Mouse (Mus musculus): ENCODE measurements around the gene Rmnd5a. TPM values are rescaled to one million over a fixed set of nuclear protein-coding genes. Genes with fewer than 3 reads are reported as not detected.

Gene Rmnd5a
- polyA plus RNA-seq, 1 experiment from 2014 or later: 11.2 TPM

DNA sequence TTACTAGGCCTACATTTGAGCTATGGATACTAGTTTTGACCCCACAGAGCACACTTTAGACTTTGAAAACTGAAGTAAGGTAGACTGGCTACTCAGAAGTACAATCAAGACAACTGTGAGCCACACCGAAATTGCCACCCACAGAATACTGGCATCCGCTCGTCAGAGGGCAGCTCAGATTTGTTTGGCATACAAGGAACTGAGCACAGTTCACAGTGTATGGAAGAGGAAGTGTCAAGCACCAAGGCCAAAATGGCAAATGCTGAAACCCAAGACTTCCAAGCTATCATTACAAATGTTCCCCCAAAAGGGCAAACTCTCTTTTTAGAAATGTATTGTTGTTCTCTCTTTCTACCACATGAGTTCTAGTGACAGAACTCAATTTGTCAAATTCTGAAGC, 25.0 kb downstream of the Rmnd5a start:
- WGBS: 88% methylated on average over 3 of the region's 3 CpGs
- Histone ChIP-seq H3K9me3 (replicated peaks; ENCODE audit: control insufficient read depth, low read length) (no peaks in the 10 kb centered on the region), H3K9ac (replicated peaks; ENCODE audit: low read length) (no peak overlapping the region), H3K27ac (replicated peaks; ENCODE audit: low read depth, low read length) (no peak overlapping the region), H3K36me3 (replicated peaks; ENCODE audit: control insufficient read depth, insufficient read depth, low read depth, low read length) (no peaks in the 10 kb centered on the region), H3K27me3 (ENCODE audit: control insufficient read depth, insufficient read depth, low read length) (no peaks in the 10 kb centered on the region), H3K4me2 (ENCODE audit: low read depth, low read length) (no peak overlapping the region), H3K4me3 (ENCODE audit: low read depth, low read length) (no peak overlapping the region), H3K4me1 (ENCODE audit: control insufficient read depth, insufficient read depth, low read length) (no peaks in the 10 kb centered on the region)
- DNase-seq (ENCODE audit: low spot score): no peak
- no peak for ATAC-seq (replicated peaks; ENCODE audit: insufficient number of reproducible peaks, low FRiP score, low TSS enrichment, low read depth)

GRCm38 (mm10) chr6:71414624-71415023, 25.8 kb downstream of the Rmnd5a start:
- Histone ChIP-seq H3K27me3 (ENCODE audit: control insufficient read depth, insufficient read depth, low read length) (no peaks in the 10 kb centered on the region), H3K4me2 (ENCODE audit: low read depth, low read length) (no peak overlapping the region), H3K4me1 (ENCODE audit: control insufficient read depth, insufficient read depth, low read length) (no peaks in the 10 kb centered on the region), H3K36me3 (replicated peaks; ENCODE audit: control insufficient read depth, insufficient read depth, low read depth, low read length) (no peaks in the 10 kb centered on the region), H3K9me3 (replicated peaks; ENCODE audit: control insufficient read depth, low read length) (no peaks in the 10 kb centered on the region), H3K9ac (replicated peaks; ENCODE audit: low read length) (no peak overlapping the region), H3K27ac (replicated peaks; ENCODE audit: low read depth, low read length) (no peak overlapping the region), H3K4me3 (ENCODE audit: low read depth, low read length) (no peak overlapping the region)
- 86% methylated on average over 4 of the region's 4 CpGs for WGBS
- ATAC-seq (replicated peaks; ENCODE audit: insufficient number of reproducible peaks, low FRiP score, low TSS enrichment, low read depth) (no peak), DNase-seq (ENCODE audit: low spot score) (no peak)

DNA sequence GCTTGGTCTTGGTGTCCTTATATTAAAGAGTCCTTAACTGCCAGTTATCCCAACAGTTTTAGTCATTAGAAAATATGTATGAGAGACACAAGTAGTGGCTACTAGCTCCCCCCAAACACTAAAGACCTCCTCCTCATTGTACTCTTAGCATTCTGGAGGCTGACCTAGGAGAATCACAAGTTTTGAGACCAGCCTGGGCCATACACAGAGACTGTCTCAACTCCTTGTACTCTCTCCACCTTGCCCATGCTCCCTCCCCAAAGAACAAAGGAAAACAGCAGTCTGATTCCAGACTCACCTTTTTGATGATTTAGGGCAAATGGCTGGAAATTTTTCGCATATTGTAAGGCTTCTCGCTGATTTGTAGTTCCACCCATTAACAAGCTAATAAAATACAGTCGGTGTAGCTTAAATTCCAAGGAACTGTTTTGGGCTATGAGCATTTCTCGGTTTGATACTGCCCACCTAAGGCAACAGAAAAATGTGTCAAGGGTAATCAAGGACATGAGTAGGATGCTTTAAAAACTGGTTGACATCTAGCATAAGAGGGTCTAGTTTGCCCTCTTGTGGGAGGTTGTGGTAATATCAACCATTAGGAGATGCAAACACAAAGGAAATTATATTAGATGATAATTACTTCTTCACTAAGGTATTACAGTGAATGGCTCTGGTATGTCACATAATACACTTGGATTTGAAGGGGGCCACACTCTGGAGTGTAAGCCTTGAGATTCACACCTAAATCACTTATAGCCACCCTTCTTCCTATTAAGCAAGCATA, 41.4 kb downstream of the Rmnd5a start:
- Histone ChIP-seq H3K27ac (replicated peaks; ENCODE audit: low read depth, low read length) (no peak overlapping the region), H3K4me2 (ENCODE audit: low read depth, low read length) (no peak overlapping the region), H3K36me3 (replicated peaks; ENCODE audit: control insufficient read depth, insufficient read depth, low read depth, low read length) (no peaks in the 10 kb centered on the region), H3K9ac (replicated peaks; ENCODE audit: low read length) (no peak overlapping the region), H3K9me3 (replicated peaks; ENCODE audit: control insufficient read depth, low read length) (no peaks in the 10 kb centered on the region), H3K4me3 (ENCODE audit: low read depth, low read length) (no peak overlapping the region), H3K27me3 (ENCODE audit: control insufficient read depth, insufficient read depth, low read length) (no peaks in the 10 kb centered on the region), H3K4me1 (ENCODE audit: control insufficient read depth, insufficient read depth, low read length) (no peaks in the 10 kb centered on the region)
- 85% methylated on average over 4 of the region's 4 CpGs for WGBS
- DNase-seq (ENCODE audit: low spot score): peak; percentile 59
- no peak for ATAC-seq (replicated peaks; ENCODE audit: insufficient number of reproducible peaks, low FRiP score, low TSS enrichment, low read depth)

- H3K27me3 ChIP-seq (ENCODE audit: control insufficient read depth, insufficient read depth, low read length): no peaks in the 10 kb centered on the region
- no peak overlapping the region for H3K4me3 ChIP-seq (ENCODE audit: low read depth, low read length)
- DNase-seq (ENCODE audit: low spot score): no peak
- no peaks in the 10 kb centered on the region for H3K4me1 ChIP-seq (ENCODE audit: control insufficient read depth, insufficient read depth, low read length)
- H3K9me3 ChIP-seq (replicated peaks; ENCODE audit: control insufficient read depth, low read length): no peaks in the 10 kb centered on the region
- no peak overlapping the region for H3K4me2 ChIP-seq (ENCODE audit: low read depth, low read length)
- no peak overlapping the region for H3K9ac ChIP-seq (replicated peaks; ENCODE audit: low read length)
- WGBS: 88% methylated on average over 6 of the region's 6 CpGs
- no peak for ATAC-seq (replicated peaks; ENCODE audit: insufficient number of reproducible peaks, low FRiP score, low TSS enrichment, low read depth)
- H3K36me3 ChIP-seq (replicated peaks; ENCODE audit: control insufficient read depth, insufficient read depth, low read depth, low read length): no peaks in the 10 kb centered on the region
- no peak overlapping the region for H3K27ac ChIP-seq (replicated peaks; ENCODE audit: low read depth, low read length)
Observed at GRCm38 (mm10) chr6:71396761-71397160, 43.7 kb downstream of the Rmnd5a start.

DNA sequence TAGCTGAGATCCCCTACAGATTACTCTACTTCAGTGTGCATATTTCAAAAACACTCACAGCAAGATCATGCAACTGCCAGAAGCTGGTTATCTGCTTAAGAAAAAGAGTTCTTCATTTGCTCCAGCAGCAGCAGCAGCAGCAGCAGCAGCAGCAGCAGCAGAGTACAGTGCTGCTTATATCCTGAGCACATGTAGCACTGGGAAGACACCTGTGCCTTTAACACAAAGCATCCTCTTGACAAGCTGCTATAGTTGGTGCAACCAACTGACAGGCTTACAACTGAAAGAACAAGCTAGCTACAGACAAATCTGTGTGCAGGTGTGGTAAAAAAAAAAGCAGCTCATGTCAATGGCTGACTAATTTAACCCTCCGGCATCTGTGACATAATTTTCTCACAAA, 44.4 kb downstream of the Rmnd5a start:
- H3K36me3 ChIP-seq (replicated peaks; ENCODE audit: control insufficient read depth, insufficient read depth, low read depth, low read length): no peaks in the 10 kb centered on the region
- ATAC-seq (replicated peaks; ENCODE audit: insufficient number of reproducible peaks, low FRiP score, low TSS enrichment, low read depth): no peak
- 93% methylated on average over 1 of the region's 1 CpGs for WGBS
- H3K9me3 ChIP-seq (replicated peaks; ENCODE audit: control insufficient read depth, low read length): no peaks in the 10 kb centered on the region
- H3K27me3 ChIP-seq (ENCODE audit: control insufficient read depth, insufficient read depth, low read length): no peaks in the 10 kb centered on the region
- no peak overlapping the region for H3K4me3 ChIP-seq (ENCODE audit: low read depth, low read length)
- H3K4me1 ChIP-seq (ENCODE audit: control insufficient read depth, insufficient read depth, low read length): no peaks in the 10 kb centered on the region
- DNase-seq (ENCODE audit: low spot score): no peak
- no peak overlapping the region for H3K4me2 ChIP-seq (ENCODE audit: low read depth, low read length)
- H3K27ac ChIP-seq (replicated peaks; ENCODE audit: low read depth, low read length): no peak overlapping the region
- H3K9ac ChIP-seq (replicated peaks; ENCODE audit: low read length): no peak overlapping the region

- WGBS: 94% methylated on average over 2 of the region's 2 CpGs
- Histone ChIP-seq H3K27ac (replicated peaks; ENCODE audit: low read depth, low read length) (no peak overlapping the region), H3K4me3 (ENCODE audit: low read depth, low read length) (no peak overlapping the region), H3K9ac (replicated peaks; ENCODE audit: low read length) (no peak overlapping the region), H3K9me3 (replicated peaks; ENCODE audit: control insufficient read depth, low read length) (no peaks in the 10 kb centered on the region), H3K4me2 (ENCODE audit: low read depth, low read length) (no peak overlapping the region), H3K36me3 (replicated peaks; ENCODE audit: control insufficient read depth, insufficient read depth, low read depth, low read length) (no peaks in the 10 kb centered on the region), H3K4me1 (ENCODE audit: control insufficient read depth, insufficient read depth, low read length) (no peaks in the 10 kb centered on the region), H3K27me3 (ENCODE audit: control insufficient read depth, insufficient read depth, low read length) (no peaks in the 10 kb centered on the region)
- ATAC-seq (replicated peaks; ENCODE audit: insufficient number of reproducible peaks, low FRiP score, low TSS enrichment, low read depth) (no peak), DNase-seq (ENCODE audit: low spot score) (no peak)
Observed at GRCm38 (mm10) chr6:71390496-71390895, 49.9 kb downstream of the Rmnd5a start.

GRCm38 (mm10) chr6:71381654-71382053, 58.8 kb downstream of the Rmnd5a start:
- Histone ChIP-seq H3K4me3 (ENCODE audit: low read depth, low read length) (no peak overlapping the region), H3K27ac (replicated peaks; ENCODE audit: low read depth, low read length) (no peak overlapping the region), H3K36me3 (replicated peaks; ENCODE audit: control insufficient read depth, insufficient read depth, low read depth, low read length) (no peaks in the 10 kb centered on the region), H3K9ac (replicated peaks; ENCODE audit: low read length) (no peak overlapping the region), H3K27me3 (ENCODE audit: control insufficient read depth, insufficient read depth, low read length) (no peaks in the 10 kb centered on the region), H3K4me1 (ENCODE audit: control insufficient read depth, insufficient read depth, low read length) (no peaks in the 10 kb centered on the region), H3K9me3 (replicated peaks; ENCODE audit: control insufficient read depth, low read length) (no peaks in the 10 kb centered on the region), H3K4me2 (ENCODE audit: low read depth, low read length) (no peak overlapping the region)
- DNase-seq (ENCODE audit: low spot score) (no peak), ATAC-seq (replicated peaks; ENCODE audit: insufficient number of reproducible peaks, low FRiP score, low TSS enrichment, low read depth) (no peak)
- 89% methylated on average over 5 of the region's 5 CpGs for WGBS

DNA sequence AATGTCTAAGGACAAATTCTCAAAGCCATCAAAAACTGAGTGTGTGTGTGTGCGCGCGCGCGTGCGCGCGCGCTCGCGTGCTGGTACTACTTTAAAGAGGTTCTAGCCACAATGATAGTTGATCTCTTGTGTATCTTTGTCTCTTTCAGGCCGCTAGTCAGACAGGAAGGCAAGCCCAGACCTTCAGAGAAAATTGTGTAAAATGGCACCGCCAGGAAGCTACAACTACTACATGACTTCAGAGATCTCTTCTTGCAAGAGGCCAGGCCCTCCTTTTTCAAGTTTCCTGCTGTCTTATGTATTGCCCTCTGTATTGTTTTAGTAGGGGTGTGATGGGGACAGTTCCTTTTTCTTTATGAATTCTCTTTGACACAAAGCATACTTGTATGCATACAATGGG, 63.7 kb downstream of the Rmnd5a start:
- Histone ChIP-seq H3K27me3 (ENCODE audit: control insufficient read depth, insufficient read depth, low read length) (no peaks in the 10 kb centered on the region), H3K4me3 (ENCODE audit: low read depth, low read length) (no peak overlapping the region), H3K27ac (replicated peaks; ENCODE audit: low read depth, low read length) (no peak overlapping the region), H3K36me3 (replicated peaks; ENCODE audit: control insufficient read depth, insufficient read depth, low read depth, low read length) (no peaks in the 10 kb centered on the region), H3K9ac (replicated peaks; ENCODE audit: low read length) (no peak overlapping the region), H3K4me2 (ENCODE audit: low read depth, low read length) (no peak overlapping the region), H3K4me1 (ENCODE audit: control insufficient read depth, insufficient read depth, low read length) (no peaks in the 10 kb centered on the region), H3K9me3 (replicated peaks; ENCODE audit: control insufficient read depth, low read length) (no peaks in the 10 kb centered on the region)
- no peak for ATAC-seq (replicated peaks; ENCODE audit: insufficient number of reproducible peaks, low FRiP score, low TSS enrichment, low read depth)
- WGBS: 97% methylated on average over 13 of the region's 13 CpGs
- no peak for DNase-seq (ENCODE audit: low spot score)
